Mouse (Mus musculus) liver, embryonic 13.5 days (tissue): ENCODE measurements around the gene Slc6a16. TPM values are rescaled to one million over a fixed set of nuclear protein-coding genes. Genes with fewer than 3 reads are reported as not detected.

Experiments
- ATAC-seq: fragments of 200-750 bp; cut with Nextera tagmentation; 2 replicates; pipeline ENCODE4 v1.8.0; 2017; ENCODE audit warnings: low read depth, mild to moderate bottlenecking, moderate number of reproducible peaks, moderate library complexity
- DNase-seq: peaks from one replicate; pipeline ENCODE4 v3.0.0; 2022
- H3K27ac ChIP-seq: fragments of 300-500 bp; sonication (generic); 2 replicates; pipeline ENCODE4 v1.5.1; 2015; ENCODE audit warnings: moderate library complexity, mild to moderate bottlenecking, inconsistent platforms
- H3K27me3 ChIP-seq: fragments of 300-500 bp; sonication (generic); 2 replicates; pipeline ENCODE4 v1.6.1; 2015; ENCODE audit warnings: mild to moderate bottlenecking, inconsistent platforms
- H3K36me3 ChIP-seq: fragments of 300-500 bp; sonication (generic); 2 replicates; pipeline ENCODE4 v1.6.1; 2015; ENCODE audit warnings: mild to moderate bottlenecking, inconsistent platforms
- H3K4me1 ChIP-seq: fragments of 300-500 bp; sonication (generic); replicated peaks from 2 replicates; pipeline ENCODE4 v1.6.1; 2015; ENCODE audit warnings: inconsistent platforms
- H3K4me2 ChIP-seq: fragments of 300-500 bp; sonication (generic); 2 replicates; pipeline ENCODE4 v1.6.1; 2015; ENCODE audit warnings: inconsistent platforms, mild to moderate bottlenecking, moderate library complexity
- H3K4me3 ChIP-seq: fragments of 300-500 bp; sonication (generic); replicated peaks from 2 replicates; pipeline ENCODE4 v1.5.1; 2015; ENCODE audit warnings: mild to moderate bottlenecking, inconsistent platforms
- H3K9ac ChIP-seq: fragments of 300-500 bp; sonication (generic); 2 replicates; pipeline ENCODE4 v1.6.1; 2015; ENCODE audit warnings: mild to moderate bottlenecking, inconsistent platforms
- H3K9me3 ChIP-seq: fragments of 300-500 bp; sonication (generic); replicated peaks from 2 replicates; pipeline ENCODE4 v1.6.1; 2016; ENCODE audit warnings: inconsistent platforms
- WGBS: fragments of 180-500 bp; shearing (Covaris S2); methylation state at CpG from one replicate; pipeline ENCODE4 v1.1.7; 2015; ENCODE audit not compliant: insufficient replicate concordance; 5-methylcytosine and 5-hydroxymethylcytosine counted together
- polyA plus RNA-seq: library from polyadenylated mRNA; unstranded; fragments of >200 nt; fragmentation: Nextera tagmentation; extraction: Ambion mirVana; gene quantifications from 2 replicates; pipeline ENCODE4 v1.2.1, GENCODE M21; 2015

The Slc6a16 gene
- polyA plus RNA-seq, 1 experiment from 2014 or later, result not detected

- 64% methylated on average over 8 of the region's 8 CpGs for WGBS
Measured at GRCm38 (mm10) chr7:45259281-45259680, 18.4 kb downstream of the Slc6a16 start.

GRCm38 (mm10) chr7:45262266-45262665 is 21.4 kb downstream of the Slc6a16 start:
- Histone ChIP-seq H3K4me2 (no peak overlapping the region), H3K4me1 (no peaks in the 10 kb centered on the region), H3K9me3 (no peaks in the 10 kb centered on the region), H3K27ac (no peak overlapping the region), H3K36me3 (no peaks in the 10 kb centered on the region), H3K27me3 (peaks cover 18% of the 10 kb centered on the region), H3K4me3 (no peak overlapping the region), H3K9ac (no peak overlapping the region)
- WGBS, result 42% methylated on average over 7 of the region's 7 CpGs
- DNase-seq (no peak), ATAC-seq (no peak)

More at GRCm38 (mm10) chr7:45259281-45259680, 18.4 kb downstream of the Slc6a16 start:
- H3K4me3 ChIP-seq, result no peak overlapping the region
- no peak overlapping the region for H3K4me2 ChIP-seq
- peaks cover 15% of the 10 kb centered on the region for H3K27me3 ChIP-seq
- H3K27ac ChIP-seq, result no peak overlapping the region
- H3K4me1 ChIP-seq, result no peaks in the 10 kb centered on the region
- DNase-seq (no peak), ATAC-seq (no peak)
- no peaks in the 10 kb centered on the region for H3K9me3 ChIP-seq
- H3K9ac ChIP-seq, result no peak overlapping the region
- no peaks in the 10 kb centered on the region for H3K36me3 ChIP-seq

GRCm38 (mm10) chr7:45263006-45263607 is 22.2 kb downstream of the Slc6a16 start:
- H3K9me3 ChIP-seq, result no peaks in the 10 kb centered on the region
- 54% methylated on average over 7 of the region's 7 CpGs for WGBS
- H3K4me2 ChIP-seq, result no peak overlapping the region
- H3K4me3 ChIP-seq, result no peak overlapping the region
- no peak overlapping the region for H3K27ac ChIP-seq
- no peak for DNase-seq
- no peaks in the 10 kb centered on the region for H3K36me3 ChIP-seq
- H3K9ac ChIP-seq, result no peak overlapping the region
- H3K4me1 ChIP-seq, result no peaks in the 10 kb centered on the region
- H3K27me3 ChIP-seq, result peaks cover 26% of the 10 kb centered on the region
- no peak for ATAC-seq

GRCm38 (mm10) chr7:45264348-45264747 is 23.5 kb downstream of the Slc6a16 start:
- no peak for ATAC-seq

GRCm38 (mm10) chr7:45265518-45265917 is 24.6 kb downstream of the Slc6a16 start:
- Histone ChIP-seq H3K4me3 (no peak overlapping the region), H3K9ac (no peak overlapping the region), H3K36me3 (no peaks in the 10 kb centered on the region), H3K4me2 (no peak overlapping the region), H3K4me1 (no peaks in the 10 kb centered on the region), H3K27me3 (peaks cover 25% of the 10 kb centered on the region), H3K27ac (no peak overlapping the region), H3K9me3 (no peaks in the 10 kb centered on the region)
- no peak for DNase-seq
- ATAC-seq, result no peak
- 36% methylated on average over 1 of the region's 1 CpGs for WGBS

More at GRCm38 (mm10) chr7:45264348-45264747, 23.5 kb downstream of the Slc6a16 start:
- Histone ChIP-seq H3K4me3 (no peak overlapping the region), H3K9ac (no peak overlapping the region), H3K4me1 (no peaks in the 10 kb centered on the region), H3K9me3 (no peaks in the 10 kb centered on the region), H3K27ac (no peak overlapping the region), H3K27me3 (peaks cover 30% of the 10 kb centered on the region), H3K4me2 (no peak overlapping the region), H3K36me3 (no peaks in the 10 kb centered on the region)
- no peak for DNase-seq
- WGBS, result 44% methylated on average over 3 of the region's 3 CpGs

- 64% methylated on average over 10 of the region's 10 CpGs for WGBS
- H3K4me2 ChIP-seq, result no peak overlapping the region
- no peak overlapping the region for H3K9ac ChIP-seq
- ATAC-seq, result no peak
- no peaks in the 10 kb centered on the region for H3K9me3 ChIP-seq
- H3K36me3 ChIP-seq, result no peaks in the 10 kb centered on the region
- H3K27ac ChIP-seq, result no peak overlapping the region
- no peak for DNase-seq
- no peak overlapping the region for H3K4me3 ChIP-seq
- H3K27me3 ChIP-seq, result peaks cover 12% of the 10 kb centered on the region; the same call in 1 of the 2 replicates
- peaks cover 5% of the 10 kb centered on the region for H3K4me1 ChIP-seq
Measured at GRCm38 (mm10) chr7:45272786-45273412, 32.0 kb downstream of the Slc6a16 start.

- DNase-seq, result no peak
- WGBS, result 62% methylated on average over 8 of the region's 8 CpGs
- H3K27me3 ChIP-seq, result peaks cover 6% of the 10 kb centered on the region; the same call in 1 of the 2 replicates
Measured at GRCm38 (mm10) chr7:45273672-45274071, 32.8 kb downstream of the Slc6a16 start.

GRCm38 (mm10) chr7:45277136-45277760 is 36.4 kb downstream of the Slc6a16 start, which contains the start of gene Slc6a21:
Slc6a21 (plus strand) TSS chr7:45277513.
- H3K27me3 ChIP-seq, result 0 out of 2 replicates have a peak, but pooled peaks cover 13% of the 10 kb centered on the region
- H3K27ac ChIP-seq, result no peak within 1 kb of the TSS
- peak; percentile 60 for DNase-seq
- peak within 1 kb of the TSS; percentile 51 for H3K9ac ChIP-seq
- peak within 1 kb of the TSS; percentile 70 for H3K4me2 ChIP-seq
- peak within 1 kb of the TSS; percentile 49 for H3K4me3 ChIP-seq
- no peaks in the 10 kb centered on the region for H3K9me3 ChIP-seq
- no peak for ATAC-seq
- H3K36me3 ChIP-seq, result no peaks in the 10 kb centered on the region
- peaks cover 5% of the 10 kb centered on the region for H3K4me1 ChIP-seq
- WGBS, result 6% methylated on average over 44 of the region's 44 CpGs

More at GRCm38 (mm10) chr7:45273672-45274071, 32.8 kb downstream of the Slc6a16 start:
- Histone ChIP-seq H3K9ac (no peak overlapping the region), H3K27ac (no peak overlapping the region), H3K4me1 (peaks cover 5% of the 10 kb centered on the region), H3K4me3 (no peak overlapping the region), H3K36me3 (no peaks in the 10 kb centered on the region), H3K4me2 (no peak overlapping the region), H3K9me3 (no peaks in the 10 kb centered on the region)
- ATAC-seq, result peak; percentile 41; the same call in 1 of the 2 replicates

GRCm38 (mm10) chr7:45286486-45286885 is 45.6 kb downstream of the Slc6a16 start:
- Histone ChIP-seq H3K4me3 (no peak overlapping the region), H3K9ac (no peak overlapping the region), H3K36me3 (no peaks in the 10 kb centered on the region), H3K4me1 (no peaks in the 10 kb centered on the region), H3K27ac (no peak overlapping the region), H3K4me2 (no peak overlapping the region), H3K27me3 (0 out of 2 replicates have a peak, but pooled peaks cover 3% of the 10 kb centered on the region), H3K9me3 (no peaks in the 10 kb centered on the region)
- DNase-seq (no peak), ATAC-seq (no peak)
- 67% methylated on average over 13 of the region's 13 CpGs for WGBS

- no peak for DNase-seq
- no peak for ATAC-seq
- H3K36me3 ChIP-seq, result no peaks in the 10 kb centered on the region
- H3K27me3 ChIP-seq, result peaks cover 6% of the 10 kb centered on the region; the same call in 1 of the 2 replicates
- H3K4me2 ChIP-seq, result no peak overlapping the region
- H3K9me3 ChIP-seq, result no peaks in the 10 kb centered on the region
- no peaks in the 10 kb centered on the region for H3K4me1 ChIP-seq
- H3K4me3 ChIP-seq, result no peak overlapping the region
- 58% methylated on average over 1 of the region's 1 CpGs for WGBS
- no peak overlapping the region for H3K27ac ChIP-seq
- no peak overlapping the region for H3K9ac ChIP-seq
Measured at GRCm38 (mm10) chr7:45296626-45297025, 55.7 kb downstream of the Slc6a16 start.

GRCm38 (mm10) chr7:45297563-45297962 is 56.7 kb downstream of the Slc6a16 start:
- no peaks in the 10 kb centered on the region for H3K4me1 ChIP-seq
- no peaks in the 10 kb centered on the region for H3K9me3 ChIP-seq
- no peak overlapping the region for H3K4me3 ChIP-seq
- no peak overlapping the region for H3K27ac ChIP-seq
- DNase-seq (no peak), ATAC-seq (no peak)
- H3K4me2 ChIP-seq, result no peak overlapping the region
- H3K36me3 ChIP-seq, result no peaks in the 10 kb centered on the region
- peaks cover 10% of the 10 kb centered on the region; the same call in 1 of the 2 replicates for H3K27me3 ChIP-seq
- WGBS, result 56% methylated on average over 3 of the region's 3 CpGs
- no peak overlapping the region for H3K9ac ChIP-seq
